Mouse (Mus musculus) mouse embryonic stem cell (cell line): ENCODE measurements around the gene Stab1.

Experiments
- in situ Hi-C, 2 experiments: fragments of 300-500 bp; cut with MboI; formaldehyde crosslinking; loops; 1 replicate in 1 of 2; 3 replicates in 1 of 2; pipeline ENCODE4 v1.14.3; 2019 to 2020; ENCODE audit warnings: low sequenced_read_pairs in 2 of 2, low pct_unique_long_range_greater_than_20kb in 1 of 2, mixed read lengths in 1 of 2; ENCODE audit not compliant: unreplicated experiment in 1 of 2

The Stab1 gene

DNA sequence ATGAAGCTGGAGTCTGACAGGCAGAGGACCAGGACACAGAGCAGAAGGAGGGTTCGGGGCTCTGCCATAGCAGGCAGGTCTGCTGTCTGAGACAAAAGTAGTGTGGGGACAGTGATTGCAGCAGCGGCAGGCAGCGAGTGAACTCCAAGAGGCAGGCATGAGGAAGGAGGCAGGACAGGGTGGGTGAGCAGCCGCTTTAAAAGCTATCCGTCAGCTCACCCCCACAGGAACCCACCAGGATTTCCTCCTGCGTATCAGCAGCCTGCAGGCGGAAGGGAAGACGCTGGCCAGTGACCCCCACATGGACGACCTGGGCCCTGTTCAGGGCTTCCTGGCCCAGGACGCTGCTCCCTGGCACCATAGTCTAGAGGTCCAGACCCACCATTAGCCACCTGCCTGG lies at the start of gene Stab1:
Gene Stab1 (minus strand): TSS at position 217 of the 400 bp plus-strand sequence.
- in situ Hi-C loops, result no loop called here

DNA sequence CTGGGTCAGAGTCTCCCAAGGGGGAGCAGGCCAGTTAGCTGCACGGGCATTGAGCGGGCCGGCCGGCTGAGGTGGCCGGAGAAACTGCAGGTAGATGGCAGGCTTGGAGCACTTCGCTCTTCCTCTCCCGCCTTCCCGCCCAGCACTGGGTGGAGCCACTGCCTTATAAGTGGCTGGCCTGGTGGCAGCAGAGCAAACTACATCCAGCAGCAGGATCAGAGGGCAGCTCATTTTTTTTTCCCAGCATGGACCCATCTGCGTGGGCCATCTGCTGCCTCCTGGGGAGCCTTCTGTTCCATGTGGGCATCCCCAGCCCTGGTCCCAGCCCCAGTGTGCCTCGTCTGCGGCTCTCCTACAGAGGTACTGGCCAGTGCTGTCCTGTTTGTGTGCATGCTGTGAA lies 49.2 kb upstream of the Stab1 start, which contains the start of gene Sema3g:
Gene Sema3g (plus strand): TSS at position 195 of the 400 bp plus-strand sequence.
- in situ Hi-C loops, result no loop called here

- in situ Hi-C loops, result no loop called here
Observed at GRCm38 (mm10) chr14:31216846-31217245, 48.4 kb upstream of the Stab1 start, which contains the start of gene Nisch. Gene Nisch (minus strand): TSS chr14:31216946.

DNA sequence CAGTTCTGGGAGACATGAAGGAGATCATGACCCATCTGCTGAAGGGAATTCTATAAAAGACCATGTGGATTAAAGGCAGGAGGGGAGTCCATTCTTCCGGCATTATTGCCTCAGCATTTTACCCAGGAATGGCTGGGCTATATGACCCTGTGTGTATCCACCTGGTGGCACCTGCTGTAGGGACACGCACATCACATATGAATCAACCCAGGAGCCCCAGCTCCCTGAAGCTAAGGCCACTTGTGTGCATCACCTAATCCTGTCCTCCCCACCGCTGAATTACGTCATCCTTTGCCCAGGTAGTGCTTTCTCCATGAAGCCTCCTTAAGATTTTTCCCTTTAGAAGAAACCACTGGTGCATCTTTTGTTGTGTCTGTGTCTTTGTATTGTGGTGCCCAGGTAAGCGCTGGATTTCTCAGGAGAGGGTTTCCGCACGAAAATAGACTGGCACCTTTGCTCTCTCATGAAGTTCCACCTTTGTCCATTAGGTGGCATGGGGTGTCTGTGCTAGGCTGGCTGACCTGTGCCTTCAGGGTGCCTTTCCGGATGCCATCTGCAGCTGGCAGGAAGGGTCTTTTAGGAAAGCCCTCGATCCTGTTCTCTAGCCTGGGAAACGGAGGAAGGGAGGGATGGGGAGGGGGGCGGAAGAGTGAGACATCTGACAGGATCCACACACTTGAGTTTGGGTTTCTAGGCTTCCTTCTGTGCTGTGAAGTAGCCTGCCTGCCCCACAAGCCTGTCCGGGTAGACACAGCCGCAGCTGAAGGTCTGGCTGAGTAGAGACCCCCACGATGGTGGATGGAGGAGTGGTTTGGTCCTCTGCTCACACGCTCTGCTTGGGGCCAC lies 46.9 kb upstream of the Stab1 start:
- in situ Hi-C loops, result no loop called here

DNA sequence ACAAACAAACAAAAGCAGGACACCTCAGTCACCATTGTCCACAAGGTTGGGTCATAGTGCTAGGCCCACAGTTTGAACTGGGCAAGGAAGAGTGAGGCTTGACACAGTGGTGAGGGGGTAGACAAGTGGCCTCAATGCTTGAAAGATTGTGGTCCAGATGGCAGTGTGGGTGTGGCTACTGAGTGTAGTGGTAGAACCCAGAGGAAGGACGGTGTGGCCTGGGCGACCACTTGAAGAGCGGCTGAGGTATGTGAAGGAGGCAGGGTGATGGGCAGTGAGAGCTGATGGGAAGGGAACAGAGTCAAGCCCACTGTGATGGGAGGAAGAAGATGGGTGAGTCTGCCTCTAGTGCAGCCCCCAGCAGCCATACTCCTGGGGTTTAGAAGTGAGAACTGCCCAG lies 46.2 kb upstream of the Stab1 start:
- in situ Hi-C loops, result no loop called here

GRCm38 (mm10) chr14:31213868-31214267 lies 45.4 kb upstream of the Stab1 start:
- in situ Hi-C loops, result no loop called here

- in situ Hi-C loops, result no loop called here
Observed at GRCm38 (mm10) chr14:31212499-31212898, 44.1 kb upstream of the Stab1 start.

DNA sequence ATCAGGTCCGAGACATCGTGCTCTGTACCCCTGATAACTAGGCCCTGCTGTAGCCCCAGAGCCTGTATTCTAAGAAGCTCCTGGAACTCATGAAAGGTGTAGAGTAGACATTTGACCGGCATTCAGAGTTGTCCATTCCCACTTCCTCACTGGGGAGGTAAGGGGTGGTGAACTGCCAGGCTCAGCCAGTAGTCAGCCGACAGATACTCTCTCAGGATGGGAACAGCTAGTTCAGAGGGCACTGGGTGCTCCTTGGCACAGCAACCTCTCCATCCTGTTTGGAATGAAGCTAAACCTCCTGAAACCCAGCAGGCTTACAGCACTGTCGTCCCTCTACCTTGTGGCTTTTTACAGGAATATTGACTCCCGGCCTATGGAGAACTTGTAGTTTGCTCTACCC lies 43.4 kb upstream of the Stab1 start:
- in situ Hi-C loops, result no loop called here

GRCm38 (mm10) chr14:31209133-31209557 lies 40.7 kb upstream of the Stab1 start:
- in situ Hi-C loops, result no loop called here

GRCm38 (mm10) chr14:31208084-31208483 lies 39.6 kb upstream of the Stab1 start, which contains the start of gene Tnnc1:
Gene Tnnc1 (plus strand): TSS chr14:31208312.
- in situ Hi-C loops, result no loop called here

DNA sequence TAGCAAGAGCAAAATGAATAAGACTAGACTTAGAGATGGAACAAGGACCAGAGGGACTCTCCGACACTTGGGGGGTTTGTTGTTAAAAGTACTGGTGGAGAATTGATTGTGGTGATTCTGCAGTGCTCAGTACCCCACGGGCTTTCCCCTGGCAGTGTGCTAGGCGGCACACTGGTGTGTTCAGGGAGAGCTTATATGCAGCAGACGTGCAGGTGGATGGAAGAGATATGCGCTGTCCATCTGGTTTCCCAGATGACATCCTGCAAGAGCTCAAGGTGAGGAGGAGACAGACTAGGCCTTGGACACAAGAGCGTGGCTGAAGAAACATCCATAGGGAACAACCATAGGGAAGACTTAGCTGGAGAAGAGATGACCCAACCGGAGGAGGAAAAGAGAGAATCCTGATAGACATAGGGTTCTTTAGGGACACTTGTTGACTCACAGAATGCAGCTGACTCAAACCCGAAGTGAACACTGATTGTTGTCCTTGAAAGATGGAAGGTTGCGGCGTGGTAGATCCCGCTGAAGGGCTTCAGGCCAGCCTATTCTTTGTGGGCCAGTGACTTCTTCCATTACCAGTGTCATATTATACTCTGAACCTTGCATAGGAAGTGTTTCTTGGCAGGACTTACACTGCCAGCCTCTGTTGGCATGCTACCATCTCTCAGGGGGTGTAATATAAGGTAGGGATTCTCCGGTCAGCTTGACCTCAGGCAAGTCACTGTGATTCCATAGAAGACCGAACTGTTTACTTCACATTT lies 38.8 kb upstream of the Stab1 start:
- in situ Hi-C loops, result no loop called here

- in situ Hi-C loops, result no loop called here
Observed at GRCm38 (mm10) chr14:31206472-31206981, 38.1 kb upstream of the Stab1 start.

DNA sequence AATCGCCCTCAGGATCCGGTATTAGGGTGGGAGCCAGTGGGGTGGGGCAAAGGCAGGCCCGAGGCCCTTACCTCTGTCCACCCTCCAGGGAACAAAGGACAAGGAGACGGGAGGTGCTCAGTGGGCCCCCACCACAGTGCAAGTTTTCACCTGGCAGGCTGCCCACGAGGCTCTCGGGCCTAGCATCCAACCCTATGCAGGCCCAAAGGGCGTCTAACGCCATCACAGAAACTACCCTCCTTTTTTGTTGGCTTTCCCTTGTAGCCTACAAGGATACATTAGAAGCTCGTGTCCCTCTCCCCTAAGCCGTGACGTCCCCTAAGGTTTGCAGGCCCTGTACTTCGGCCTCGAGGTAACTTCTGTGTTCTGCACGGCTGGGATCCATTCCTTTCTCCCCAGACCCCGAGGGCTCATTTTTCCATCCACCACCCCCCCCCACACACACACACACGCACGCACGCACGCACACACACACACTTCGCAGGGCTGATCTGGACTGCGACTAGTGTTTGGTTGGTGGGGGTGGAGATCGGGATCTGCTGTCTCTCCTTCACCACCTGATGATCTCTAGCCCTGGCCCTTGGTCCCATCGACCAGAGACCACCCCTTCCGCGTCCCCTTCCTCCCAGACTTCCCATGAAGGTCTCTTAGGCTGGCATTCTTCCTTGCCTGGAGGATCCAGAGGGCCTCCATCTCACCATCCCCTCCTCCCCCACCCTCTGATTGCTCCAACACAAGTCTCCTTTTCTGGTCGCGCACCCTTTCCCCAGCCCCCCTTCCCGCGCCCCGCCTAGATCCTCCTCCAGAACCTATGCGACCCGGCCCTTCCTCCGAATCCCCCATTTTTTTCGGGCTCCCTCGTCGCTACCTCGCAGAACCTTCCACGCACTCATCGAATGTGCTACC lies 37.4 kb upstream of the Stab1 start:
- in situ Hi-C loops, result no loop called here

GRCm38 (mm10) chr14:31205244-31205561 lies 36.8 kb upstream of the Stab1 start:
- in situ Hi-C loops, result no loop called here

DNA sequence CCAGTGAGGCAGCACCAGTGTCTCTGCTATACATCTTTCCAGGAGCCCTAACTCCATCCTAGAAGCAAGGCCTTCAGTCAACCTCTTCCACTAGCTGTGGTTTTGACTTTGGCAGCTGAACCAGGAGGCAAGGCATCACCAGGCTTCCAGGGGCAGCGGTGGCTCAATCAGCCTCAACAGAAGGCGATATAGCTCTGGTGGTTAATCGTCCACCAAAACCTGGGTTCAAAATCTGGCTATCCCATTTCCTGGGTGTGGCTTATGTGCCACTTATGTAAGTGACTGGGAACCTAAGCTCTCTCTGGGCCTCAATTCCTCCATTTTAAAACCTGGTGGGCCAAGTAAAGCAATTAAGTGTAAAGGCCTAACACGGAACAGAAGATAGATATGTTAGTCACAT lies 36.4 kb upstream of the Stab1 start:
- in situ Hi-C loops, result no loop called here

- in situ Hi-C loops, result no loop called here
Observed at GRCm38 (mm10) chr14:31200038-31200437, 31.6 kb upstream of the Stab1 start.

- in situ Hi-C loops, result no loop called here
Observed at GRCm38 (mm10) chr14:31199599-31199998, 31.2 kb upstream of the Stab1 start.
